Mouse (Mus musculus) 3T3-L1 (cell line): ENCODE measurements at regions not wholly inside any gene's neighbourhood (a gene's known extent, or its start where the extent isn't known, plus 50 kb on each side); places are given as distances from the start of the nearest gene placed in this dataset.
A peak's percentile ranks its signal among the peaks of the same experiment; 100 is the strongest.

Experiments
- DNase-seq: peaks from one replicate; pipeline ENCODE4 v3.0.0-alpha.2; 2015; ENCODE audit warnings: low read depth, low spot score

- peak; percentile 68 for DNase-seq
Observed at GRCm38 (mm10) chr12:15416180-15416766, 400.4 kb downstream of the Trib2 start.

GRCm38 (mm10) chr12:15410419-15410818 lies 406.3 kb downstream of the Trib2 start:
- DNase-seq = no peak

GRCm38 (mm10) chr12:15407577-15407976 lies 409.1 kb downstream of the Trib2 start:
- peak; percentile 41 for DNase-seq

GRCm38 (mm10) chr12:15392641-15393040 lies 424.1 kb downstream of the Trib2 start:
- DNase-seq = no peak

GRCm38 (mm10) chr12:15388574-15388973 lies 428.1 kb downstream of the Trib2 start:
- DNase-seq = no peak

GRCm38 (mm10) chr12:15357808-15358207 lies 458.9 kb downstream of the Trib2 start:
- DNase-seq = no peak

GRCm38 (mm10) chr12:15320697-15321449 lies 495.8 kb downstream of the Trib2 start:
- DNase-seq = no peak

- no peak for DNase-seq
Observed at GRCm38 (mm10) chr12:15319647-15320046, 497.1 kb downstream of the Trib2 start.

- DNase-seq = no peak
Observed at GRCm38 (mm10) chr12:15294898-15295297, 521.8 kb downstream of the Trib2 start.

GRCm38 (mm10) chr12:15262165-15262564 lies 554.6 kb downstream of the Trib2 start:
- no peak for DNase-seq

- no peak for DNase-seq
Observed at GRCm38 (mm10) chr12:15261604-15262003, 555.1 kb downstream of the Trib2 start.

- no peak for DNase-seq
Observed at GRCm38 (mm10) chr12:15260907-15261415, 555.8 kb downstream of the Trib2 start.

- no peak for DNase-seq
Observed at GRCm38 (mm10) chr12:15244966-15245365, 571.8 kb downstream of the Trib2 start.

- DNase-seq = no peak
Observed at GRCm38 (mm10) chr12:15222497-15223170, 594.1 kb downstream of the Trib2 start.

- DNase-seq = no peak
Observed at GRCm38 (mm10) chr12:15218504-15218903, 598.2 kb downstream of the Trib2 start.

GRCm38 (mm10) chr12:15216180-15216579 lies 600.5 kb downstream of the Trib2 start:
- DNase-seq = no peak

- no peak for DNase-seq
Observed at GRCm38 (mm10) chr12:15174411-15175041, 642.2 kb downstream of the Trib2 start.

- no peak for DNase-seq
Observed at GRCm38 (mm10) chr12:15162605-15163004, 654.1 kb downstream of the Trib2 start.

- DNase-seq = no peak
Observed at GRCm38 (mm10) chr12:15161864-15162263, 654.9 kb downstream of the Trib2 start.

GRCm38 (mm10) chr12:15160478-15160998 lies 656.2 kb downstream of the Trib2 start:
- no peak for DNase-seq

- DNase-seq = no peak
Observed at GRCm38 (mm10) chr12:15146398-15146797, 670.3 kb downstream of the Trib2 start.

- no peak for DNase-seq
Observed at GRCm38 (mm10) chr12:15137039-15137438, 679.7 kb downstream of the Trib2 start.
